Mouse (Mus musculus): ENCODE data around the gene Ccser1.

The Ccser1 gene

GRCm38 (mm10) chr6:61427490-61427889 lies 247.4 kb downstream of the Ccser1 start:
- ATAC-seq (ENCODE audit: insufficient number of reproducible peaks, low FRiP score, low TSS enrichment): no peak

DNA sequence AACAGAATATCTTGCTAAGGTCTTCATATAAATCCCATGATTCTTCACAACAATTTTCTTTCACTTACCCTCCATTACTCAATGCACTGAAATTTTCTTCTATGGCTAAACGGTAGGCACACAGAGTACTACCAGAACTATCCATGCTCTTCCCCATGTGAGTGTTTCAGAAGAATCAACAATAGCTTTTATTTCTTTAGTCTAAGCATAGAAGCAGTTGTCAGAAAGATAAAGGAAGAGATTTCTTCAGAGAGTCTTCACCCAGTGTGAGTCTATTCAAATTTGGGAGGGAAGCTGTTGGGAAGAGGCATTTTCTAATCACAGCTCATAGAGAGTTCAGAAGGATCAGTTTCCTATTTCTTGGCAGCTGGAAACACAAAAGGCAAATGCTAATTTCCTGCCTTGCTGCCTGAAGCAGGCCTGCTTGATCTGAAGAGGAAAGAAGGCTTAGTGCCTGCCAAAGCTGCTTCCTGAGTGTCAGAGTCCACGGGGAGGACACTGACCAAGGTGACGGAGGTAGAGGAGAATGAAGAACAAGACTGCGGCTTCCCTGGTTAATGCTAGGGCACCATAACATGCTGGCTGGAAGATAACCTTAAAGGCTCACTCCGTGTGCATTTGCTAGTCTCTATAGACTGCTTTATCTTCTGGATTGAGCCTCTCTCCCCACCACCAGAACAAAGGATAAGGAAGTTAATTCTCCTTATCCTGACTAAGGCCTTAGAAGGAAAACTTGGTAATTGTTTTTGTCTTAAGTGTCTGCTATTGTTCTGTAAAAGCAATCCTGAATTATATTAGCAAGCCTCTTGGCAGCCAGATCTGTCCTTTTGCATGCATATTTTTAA lies 251.0 kb downstream of the Ccser1 start:
- peak; percentile 83 for ATAC-seq (ENCODE audit: insufficient number of reproducible peaks, low FRiP score, low TSS enrichment)

DNA sequence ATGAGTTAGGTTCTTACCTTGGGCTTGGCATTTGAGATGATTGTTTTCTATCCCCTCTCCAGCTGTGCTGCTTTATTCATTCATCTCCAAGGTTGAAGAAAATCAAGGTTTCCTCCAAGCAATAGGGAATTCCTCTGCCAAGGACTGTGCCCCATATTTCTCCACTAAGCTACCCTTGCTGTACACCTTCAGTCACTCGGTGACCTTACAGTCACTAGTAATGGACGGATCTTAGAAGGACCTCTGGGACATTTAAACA lies 251.5 kb downstream of the Ccser1 start:
- ATAC-seq (ENCODE audit: insufficient number of reproducible peaks, low FRiP score, low TSS enrichment): peak; percentile 22; the same call in 1 of the 2 replicates

GRCm38 (mm10) chr6:61432167-61432566 lies 252.0 kb downstream of the Ccser1 start:
- no peak for ATAC-seq (ENCODE audit: insufficient number of reproducible peaks, low FRiP score, low TSS enrichment)

DNA sequence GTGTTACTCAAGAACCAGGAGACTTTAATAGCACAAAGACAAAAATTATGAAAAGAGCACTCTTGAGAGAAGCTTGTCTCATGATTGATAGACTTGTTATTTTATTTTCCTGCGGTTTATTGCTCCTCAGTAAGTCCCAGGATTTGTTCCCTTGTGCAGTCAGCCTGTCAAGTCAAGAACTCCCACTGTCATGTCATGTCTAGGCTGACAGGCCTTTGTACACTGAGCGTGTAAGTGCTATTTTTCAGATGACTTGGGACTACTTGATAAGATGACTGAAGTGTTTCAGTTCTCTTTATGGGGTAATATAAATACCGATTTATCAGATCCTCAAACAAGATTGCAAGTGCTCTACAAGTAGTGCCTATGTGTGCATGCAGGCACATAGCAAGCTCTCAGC lies 252.6 kb downstream of the Ccser1 start:
- ATAC-seq (ENCODE audit: insufficient number of reproducible peaks, low FRiP score, low TSS enrichment): no peak

DNA sequence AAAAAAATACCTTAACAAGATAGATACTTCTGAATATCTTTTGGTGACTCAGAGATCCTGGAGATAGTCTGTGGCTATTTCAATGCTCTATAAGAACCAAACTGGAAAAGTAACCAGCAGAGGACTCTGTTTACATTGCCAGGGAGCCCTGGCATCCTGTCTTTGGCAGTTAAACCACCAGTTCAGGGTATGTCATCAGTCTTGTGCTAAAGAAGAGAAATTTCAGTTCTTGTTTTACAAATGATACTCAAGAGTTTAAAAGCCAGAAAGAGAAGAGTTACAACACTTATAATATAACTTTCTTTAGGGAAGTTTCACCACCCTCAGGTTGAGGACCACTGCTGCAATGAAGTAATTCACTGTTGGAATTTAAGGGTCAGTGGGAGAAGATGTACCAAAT lies 258.0 kb downstream of the Ccser1 start:
- ATAC-seq (ENCODE audit: insufficient number of reproducible peaks, low FRiP score, low TSS enrichment): no peak

- no peak for ATAC-seq (ENCODE audit: insufficient number of reproducible peaks, low FRiP score, low TSS enrichment)
These were observed 291.4 kb downstream of the Ccser1 start for GRCm38 (mm10) chr6:61471371-61472152.

GRCm38 (mm10) chr6:61485336-61485735 lies 305.2 kb downstream of the Ccser1 start:
- ATAC-seq (ENCODE audit: insufficient number of reproducible peaks, low FRiP score, low TSS enrichment): no peak

DNA sequence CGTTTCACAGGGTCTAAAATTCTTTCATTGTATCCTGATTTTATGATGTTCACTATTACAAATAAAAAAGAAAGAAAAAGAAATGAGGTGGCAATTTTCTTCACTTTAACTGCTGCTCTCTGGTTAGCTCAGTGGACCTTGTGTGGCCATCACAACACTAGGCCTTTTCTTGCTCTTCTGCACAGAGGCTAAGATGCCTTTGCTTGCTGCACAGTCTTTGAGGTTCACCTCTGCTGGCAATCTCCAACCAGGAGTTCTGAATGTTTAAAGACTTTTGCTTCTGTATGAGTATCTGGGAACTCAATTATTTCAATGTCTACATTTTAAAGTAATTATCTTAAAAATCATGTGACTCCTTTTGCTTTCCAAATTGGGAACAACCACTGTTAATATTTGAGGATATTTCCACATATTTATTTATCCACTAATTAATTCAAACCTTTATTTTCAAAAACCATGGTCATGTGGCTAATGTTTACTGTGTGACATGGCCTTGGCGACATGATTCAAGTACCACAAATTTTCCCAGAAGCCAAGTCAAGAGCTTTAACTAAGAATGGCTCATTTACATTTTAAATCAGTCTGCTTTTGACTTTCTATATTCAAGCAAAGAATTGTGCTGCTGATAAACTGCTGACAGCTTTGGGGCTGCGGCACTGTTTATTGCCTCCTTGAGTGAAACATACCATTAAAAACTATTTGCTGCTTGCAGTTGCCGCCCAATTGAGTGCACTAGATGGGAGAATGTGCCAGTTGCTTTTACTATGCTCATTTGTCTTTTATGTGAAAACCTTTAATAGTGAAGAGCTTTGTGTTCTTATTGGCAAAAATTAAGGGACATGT lies 312.1 kb downstream of the Ccser1 start:
- ATAC-seq (ENCODE audit: insufficient number of reproducible peaks, low FRiP score, low TSS enrichment): no peak

GRCm38 (mm10) chr6:61493386-61493785 lies 313.3 kb downstream of the Ccser1 start:
- ATAC-seq (ENCODE audit: insufficient number of reproducible peaks, low FRiP score, low TSS enrichment): no peak

DNA sequence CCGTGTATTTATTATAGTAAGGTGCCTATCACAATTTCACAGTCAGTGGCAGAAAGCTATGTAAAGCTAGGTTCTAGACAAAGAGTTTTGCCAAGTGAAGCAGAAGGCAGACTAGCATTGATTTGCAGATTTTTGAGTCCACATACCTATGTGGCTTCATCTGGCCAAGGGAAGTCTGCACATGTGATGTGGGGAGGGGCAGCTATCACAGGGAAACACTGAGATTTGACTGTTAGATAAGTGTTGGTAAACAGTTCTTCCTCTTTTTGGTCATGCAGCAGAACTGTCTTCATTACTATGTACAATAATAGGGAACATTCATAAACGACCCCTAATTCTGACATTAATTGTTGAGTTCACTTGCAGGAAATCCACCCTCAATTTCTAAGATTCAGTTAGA lies 335.2 kb downstream of the Ccser1 start:
- ATAC-seq (ENCODE audit: insufficient number of reproducible peaks, low FRiP score, low TSS enrichment): no peak

DNA sequence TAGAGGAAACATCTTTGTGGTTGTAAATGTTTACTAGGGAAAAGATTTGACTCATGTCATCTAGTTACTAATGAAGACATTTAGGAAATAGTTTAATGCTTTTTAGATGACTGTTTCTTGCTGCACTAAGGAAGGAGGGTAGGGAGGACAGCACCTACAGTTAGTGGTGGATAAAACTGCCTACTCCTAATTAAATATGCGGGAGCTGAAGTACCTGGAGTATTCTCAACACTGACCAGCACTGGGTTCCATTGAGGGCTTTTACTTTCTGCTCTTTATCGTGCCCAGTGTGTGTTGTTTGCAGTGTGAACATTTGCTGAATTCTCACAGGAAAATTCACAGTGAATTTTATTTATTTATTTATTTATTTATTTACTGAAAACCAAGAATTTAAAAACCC lies 341.5 kb downstream of the Ccser1 start:
- ATAC-seq (ENCODE audit: insufficient number of reproducible peaks, low FRiP score, low TSS enrichment): no peak

GRCm38 (mm10) chr6:61522108-61522507 lies 342.0 kb downstream of the Ccser1 start:
- no peak for ATAC-seq (ENCODE audit: insufficient number of reproducible peaks, low FRiP score, low TSS enrichment)

GRCm38 (mm10) chr6:61523748-61524493 lies 343.8 kb downstream of the Ccser1 start:
- ATAC-seq (ENCODE audit: insufficient number of reproducible peaks, low FRiP score, low TSS enrichment): no peak

GRCm38 (mm10) chr6:61540732-61541131 lies 360.6 kb downstream of the Ccser1 start:
- peak; percentile 91 for ATAC-seq (ENCODE audit: insufficient number of reproducible peaks, low FRiP score, low TSS enrichment)

GRCm38 (mm10) chr6:61543459-61544044 lies 363.4 kb downstream of the Ccser1 start:
- ATAC-seq (ENCODE audit: insufficient number of reproducible peaks, low FRiP score, low TSS enrichment): no peak

DNA sequence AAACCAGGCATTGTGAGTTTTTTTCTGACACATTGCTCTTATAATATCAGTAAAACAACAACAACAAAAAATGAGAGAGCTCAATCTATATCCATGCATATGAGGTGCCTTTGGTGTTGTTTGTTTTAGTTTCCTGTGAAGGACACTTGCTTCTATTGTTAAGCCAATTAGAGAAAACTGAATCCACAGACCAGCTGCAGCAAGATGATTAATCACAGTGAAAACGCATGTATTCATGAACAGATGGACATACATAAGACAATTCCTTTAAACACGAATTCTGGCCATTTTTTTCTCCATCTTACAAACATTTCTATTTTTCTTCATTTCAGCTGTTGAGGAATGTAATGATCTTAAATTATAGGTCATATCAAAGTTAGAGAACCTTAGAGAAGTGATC lies 387.4 kb downstream of the Ccser1 start:
- ATAC-seq (ENCODE audit: insufficient number of reproducible peaks, low FRiP score, low TSS enrichment): no peak

- no peak for ATAC-seq (ENCODE audit: insufficient number of reproducible peaks, low FRiP score, low TSS enrichment)
These were observed 387.8 kb downstream of the Ccser1 start for GRCm38 (mm10) chr6:61567967-61568366.

DNA sequence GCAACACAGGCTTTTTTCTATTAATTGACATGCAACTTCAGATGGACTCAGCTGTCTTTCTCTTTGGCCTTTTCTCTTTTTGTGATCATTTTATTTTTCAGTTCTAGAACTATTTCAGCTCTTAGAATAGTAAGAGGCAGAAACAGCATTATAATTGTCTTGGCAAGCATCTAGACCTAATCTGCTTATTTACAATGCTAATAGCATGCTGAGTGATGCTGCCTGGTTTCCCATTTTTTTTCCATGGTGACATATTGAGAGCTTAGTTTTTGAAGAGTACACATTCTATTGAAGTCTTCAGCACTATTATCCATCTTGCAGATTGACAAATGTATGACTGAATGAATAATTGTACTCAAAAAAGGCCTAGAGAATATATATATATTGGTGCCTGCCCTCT lies 401.6 kb downstream of the Ccser1 start:
- no peak for ATAC-seq (ENCODE audit: insufficient number of reproducible peaks, low FRiP score, low TSS enrichment)

DNA sequence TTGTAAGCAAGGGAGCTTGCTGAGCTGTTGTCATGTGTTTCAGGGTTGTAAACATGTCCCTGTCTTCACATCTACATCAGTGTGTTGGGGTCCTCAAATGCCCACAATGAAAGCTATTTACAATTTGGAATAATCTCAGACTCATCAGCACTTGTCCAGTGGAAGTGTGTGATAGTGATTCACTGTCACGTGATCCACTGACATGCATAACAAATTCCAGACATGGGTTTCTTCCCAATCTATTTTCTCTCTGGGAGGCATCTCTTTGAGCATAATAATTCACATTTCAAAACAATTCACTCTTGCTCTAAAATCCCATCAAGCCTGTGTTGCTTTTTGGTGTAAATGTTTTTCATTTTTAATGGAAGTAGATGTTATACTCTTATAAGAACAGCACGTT lies 408.9 kb downstream of the Ccser1 start:
- no peak for ATAC-seq (ENCODE audit: insufficient number of reproducible peaks, low FRiP score, low TSS enrichment)
